Mouse (Mus musculus): ENCODE measurements around the gene Vmn1r51.
"Not testable (repeated sequence)": the region's sequence is repeated elsewhere in the genome, so short reads cannot be mapped to it uniquely, and the experiment has no call there.

The Vmn1r51 gene

DNA sequence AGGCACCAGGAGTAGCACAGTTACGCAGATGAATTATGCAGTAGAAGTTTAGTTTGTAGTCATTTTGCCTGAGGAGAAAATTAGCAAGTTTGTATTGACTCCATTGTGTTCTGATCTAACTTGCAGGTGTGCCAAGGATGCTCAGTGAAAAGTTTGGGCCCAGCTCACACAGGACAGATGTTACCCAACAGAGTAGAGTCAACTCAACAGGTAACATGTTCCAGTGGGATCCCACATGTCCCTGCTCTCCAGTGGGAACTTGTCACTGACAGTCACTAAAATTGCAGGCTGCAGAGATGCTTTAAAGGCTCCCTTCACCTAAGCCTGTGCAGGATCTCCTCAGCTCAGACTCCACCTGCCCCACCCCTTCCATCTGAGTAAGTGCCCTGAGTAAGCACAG lies at the start of gene Vmn1r51:
Gene Vmn1r51 (plus strand): TSS at position 301 of the 400 bp plus-strand sequence.
- DNase-seq (ENCODE audit: low spot score in 2 of 2): not testable (repeated sequence)

DNA sequence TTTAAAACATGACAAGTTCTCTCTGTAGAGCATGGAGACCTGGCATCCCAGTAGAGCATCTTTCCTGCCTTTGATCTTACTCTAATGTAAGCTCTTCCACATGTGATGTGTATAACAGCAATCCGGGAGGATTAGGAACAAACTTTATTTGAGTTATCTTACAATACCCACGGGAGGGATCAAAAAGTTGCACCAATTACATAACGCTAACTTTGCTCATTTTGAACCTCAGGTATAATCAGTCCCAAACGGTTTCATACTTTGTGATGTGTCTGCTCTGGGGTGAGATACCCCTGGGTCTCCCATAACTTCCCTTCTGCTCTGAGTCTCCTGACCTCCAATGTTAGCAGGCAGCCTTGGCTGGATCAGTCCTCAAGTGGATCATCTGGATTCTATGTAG lies 44.0 kb upstream of the Vmn1r51 start, which contains the start of gene Vmn1r49:
Gene Vmn1r49 (minus strand): TSS at position 101 of the 400 bp plus-strand sequence.
- no peak for DNase-seq (ENCODE audit: low spot score in 2 of 2)

DNA sequence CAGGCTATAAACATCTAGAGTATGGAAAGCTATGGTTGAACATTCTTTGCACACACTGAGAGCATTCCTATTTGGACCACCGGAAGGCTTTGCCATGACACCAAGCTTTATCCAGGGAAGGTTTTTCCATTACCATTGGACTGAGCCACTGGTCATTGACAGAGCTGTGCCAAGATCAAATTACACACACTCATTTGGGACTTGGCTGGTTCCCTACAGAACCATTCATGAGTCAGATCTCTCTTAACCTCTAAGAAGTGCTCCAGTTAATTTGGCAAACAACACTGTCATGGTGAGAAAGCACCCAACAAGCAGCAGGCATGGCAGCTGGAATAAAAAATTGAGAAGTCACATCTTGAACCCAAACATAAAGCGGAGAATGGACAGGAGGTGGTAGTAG lies 21.8 kb upstream of the Vmn1r51 start:
- no peak for DNase-seq (ENCODE audit: low spot score in 2 of 2)

DNA sequence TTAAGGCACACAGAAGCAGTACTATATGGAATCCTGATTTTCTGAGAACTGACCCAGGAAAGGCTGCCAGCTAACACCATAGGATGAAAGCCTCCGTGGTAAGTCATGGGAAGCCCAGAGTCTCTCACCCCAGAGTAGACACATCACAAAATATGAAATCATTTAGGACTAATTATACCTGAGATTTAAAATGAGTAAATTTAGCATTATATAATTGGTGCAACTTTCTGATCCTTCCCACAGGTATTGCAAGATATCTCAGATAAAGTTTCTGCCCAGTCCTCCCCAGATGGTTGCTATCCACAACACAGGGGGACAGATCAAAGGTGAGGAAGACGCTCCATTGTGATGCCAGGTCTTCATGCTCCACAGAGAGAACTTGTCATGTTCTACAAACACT lies 21.3 kb upstream of the Vmn1r51 start, which contains the start of gene Vmn1r50:
Gene Vmn1r50 (plus strand): TSS at position 301 of the 400 bp plus-strand sequence.
- DNase-seq (ENCODE audit: low spot score in 2 of 2): no peak

DNA sequence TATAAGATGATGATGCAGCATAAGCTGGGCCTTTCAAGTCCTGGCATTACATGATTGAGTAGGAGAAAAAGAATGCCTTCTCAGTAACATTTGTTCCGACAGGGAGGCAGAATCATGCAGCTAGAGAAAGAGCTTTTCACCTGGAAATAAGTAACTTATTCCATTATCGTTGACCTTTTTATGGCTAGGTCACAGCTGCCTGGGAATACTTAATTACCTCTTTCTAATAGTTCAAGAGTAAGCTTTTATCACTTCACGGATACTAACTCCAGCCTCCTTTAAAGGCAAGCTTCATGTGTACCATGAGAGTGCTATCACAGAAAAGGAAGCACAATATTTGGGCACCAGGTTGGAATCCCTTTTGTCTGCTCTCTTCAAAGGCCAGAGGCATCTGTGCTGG lies 37.7 kb downstream of the Vmn1r51 start:
- no peak for DNase-seq (ENCODE audit: low spot score in 2 of 2)

DNA sequence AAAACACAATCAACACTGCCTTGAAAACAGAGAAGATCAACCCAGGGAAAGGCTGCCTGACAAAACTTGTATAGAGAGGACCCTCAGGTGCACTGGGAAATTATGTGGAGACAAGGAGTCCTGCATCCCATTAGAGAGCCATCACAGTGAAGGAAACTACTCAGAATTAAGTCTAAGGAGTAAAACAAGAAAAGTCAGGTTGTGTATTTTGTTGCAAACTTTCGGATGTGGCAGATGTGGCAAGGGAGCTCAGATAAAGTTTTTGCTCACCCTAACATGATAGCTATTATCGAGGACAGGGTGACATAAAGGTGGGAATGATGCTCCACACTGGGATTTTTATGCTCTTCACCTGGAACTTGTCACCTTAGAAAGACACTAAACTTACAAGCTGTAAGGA lies 52.1 kb downstream of the Vmn1r51 start, which contains the start of gene Vmn1r52:
Gene Vmn1r52 (plus strand): TSS at position 301 of the 400 bp plus-strand sequence.
- no peak for DNase-seq (ENCODE audit: low spot score in 2 of 2)

Data from urinary bladder, postnatal 4 days (tissue).